Mouse (Mus musculus): ENCODE measurements around the gene Srebf1. TPM values are rescaled to one million over a fixed set of nuclear protein-coding genes. Genes with fewer than 3 reads are reported as not detected.

Srebf1 gene
- polyA plus RNA-seq, 1 experiment from 2014 or later, result 56.2 TPM

DNA sequence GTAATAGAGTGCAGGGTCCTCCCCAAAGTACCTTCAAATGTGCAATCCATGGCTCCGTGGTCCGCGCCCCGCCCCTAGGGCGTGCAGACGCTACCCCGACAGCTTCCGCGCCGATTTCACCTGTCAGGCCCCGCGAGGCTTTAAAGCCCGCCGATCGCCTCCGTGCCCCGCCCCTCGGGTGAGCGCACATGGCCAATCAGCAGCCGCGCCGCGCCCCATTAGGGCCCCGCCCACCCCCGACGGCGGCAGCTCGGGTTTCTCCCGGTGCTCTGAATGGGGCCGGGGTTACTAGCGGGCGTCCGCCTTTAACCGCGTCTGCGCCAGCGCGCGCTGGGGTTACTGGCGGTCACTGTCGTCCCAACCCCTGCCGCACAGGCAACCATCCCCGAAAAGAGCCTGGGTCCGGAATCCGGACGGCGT, 12.1 kb downstream of the Srebf1 start:
- Histone ChIP-seq H3K27ac (peak overlapping the region; percentile 91), H3K36me3 (peaks cover 26% of the 10 kb centered on the region), H3K4me3 (peak overlapping the region; percentile 51), H3K4me1 (peaks cover 81% of the 10 kb centered on the region), H3K9me3 (replicated peaks) (no peaks in the 10 kb centered on the region), H3K27me3 (ENCODE audit: low read depth, poor library complexity, severe bottlenecking) (no peaks in the 10 kb centered on the region)
- WGBS, result under 1% methylated on average over 46 of the region's 47 CpGs
- DNase-seq (ENCODE audit: low spot score), result peak; percentile 99

DNA sequence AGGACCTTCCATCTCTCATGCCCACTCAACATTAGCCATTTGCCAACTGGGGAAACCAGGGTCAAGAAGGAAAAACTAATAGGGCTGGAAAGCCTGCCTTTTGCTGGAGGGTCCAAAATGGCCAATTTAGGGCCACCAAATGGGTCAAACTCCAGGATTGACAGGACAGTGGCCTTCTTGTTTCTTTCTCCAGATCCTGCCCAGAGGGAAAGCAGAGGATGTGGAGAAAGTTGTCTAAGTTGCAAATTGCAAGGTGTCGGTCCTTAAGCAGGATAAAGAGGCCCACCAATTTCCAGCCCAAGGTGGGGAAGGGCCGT, 12.5 kb downstream of the Srebf1 start:
- H3K27ac ChIP-seq, result peak overlapping the region; percentile 91
- peak overlapping the region; percentile 51 for H3K4me3 ChIP-seq
- H3K4me1 ChIP-seq, result peaks cover 81% of the 10 kb centered on the region
- H3K27me3 ChIP-seq (ENCODE audit: low read depth, poor library complexity, severe bottlenecking), result no peaks in the 10 kb centered on the region
- H3K9me3 ChIP-seq (replicated peaks), result no peaks in the 10 kb centered on the region
- H3K36me3 ChIP-seq, result peaks cover 30% of the 10 kb centered on the region
- no peak for DNase-seq (ENCODE audit: low spot score)
- WGBS, result 7% methylated on average over 2 of the region's 2 CpGs

DNA sequence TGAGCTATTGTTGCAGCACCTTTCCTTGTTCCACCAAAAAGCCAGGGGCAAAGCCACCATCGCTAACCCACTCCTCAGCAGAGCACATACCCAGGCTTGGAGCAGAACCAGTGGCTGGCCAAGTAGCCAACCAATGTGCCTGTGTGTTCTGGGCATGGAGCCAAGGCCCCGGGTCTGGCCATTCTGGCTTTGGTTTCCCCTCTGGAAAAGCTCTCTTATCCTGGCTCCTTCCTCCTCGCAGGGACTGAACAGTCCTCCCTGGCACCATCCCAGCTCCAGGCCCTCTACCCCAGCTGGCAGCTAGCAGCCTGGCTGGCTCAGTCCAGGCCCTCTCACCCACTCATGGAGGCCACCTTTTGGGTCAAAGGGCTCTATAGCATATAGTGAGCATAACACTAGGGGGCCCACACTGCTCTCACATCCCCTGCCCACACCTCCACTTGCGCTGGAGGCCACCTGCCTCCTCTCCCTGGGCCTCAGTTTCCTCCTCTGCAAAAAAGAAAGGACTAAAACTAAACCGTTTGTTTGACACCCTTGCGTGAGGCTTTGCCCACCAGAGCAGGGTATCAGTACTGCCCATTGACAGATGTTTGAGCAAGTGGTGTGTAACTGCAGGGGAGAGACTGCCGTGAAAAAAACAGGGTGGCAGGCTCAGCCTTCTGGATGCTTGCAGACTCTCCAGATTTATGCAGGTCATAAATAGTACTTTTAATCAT, 13.0 kb downstream of the Srebf1 start:
- Histone ChIP-seq H3K27me3 (ENCODE audit: low read depth, poor library complexity, severe bottlenecking) (no peaks in the 10 kb centered on the region), H3K4me1 (peaks cover 81% of the 10 kb centered on the region), H3K9me3 (replicated peaks) (no peaks in the 10 kb centered on the region), H3K4me3 (peak overlapping the region; percentile 51), H3K36me3 (peaks cover 35% of the 10 kb centered on the region), H3K27ac (peak overlapping the region; percentile 91)
- 69% methylated on average over 7 of the region's 7 CpGs for WGBS
- DNase-seq (ENCODE audit: low spot score), result no peak

DNA sequence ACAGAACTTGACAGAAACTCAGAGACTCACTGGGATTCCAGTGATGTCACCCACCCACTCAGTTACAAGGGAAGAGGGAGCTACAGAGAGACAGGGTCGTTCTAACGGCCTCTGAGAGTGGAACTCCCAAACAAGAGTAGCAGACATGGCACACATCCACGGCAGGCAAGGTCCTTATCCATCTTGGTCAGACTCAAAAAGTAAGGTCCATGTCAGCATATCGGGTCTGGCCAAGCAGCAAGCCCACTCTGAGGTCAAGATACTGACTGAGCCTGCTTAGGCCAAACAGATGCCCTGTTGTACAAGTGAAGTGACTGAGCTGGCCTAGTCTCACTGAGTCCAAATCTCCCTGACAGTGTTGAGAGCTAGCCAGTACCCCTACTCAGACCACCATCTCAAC, 13.7 kb downstream of the Srebf1 start:
- DNase-seq (ENCODE audit: low spot score), result no peak
- Histone ChIP-seq H3K9me3 (replicated peaks) (no peaks in the 10 kb centered on the region), H3K27me3 (ENCODE audit: low read depth, poor library complexity, severe bottlenecking) (no peaks in the 10 kb centered on the region)

DNA sequence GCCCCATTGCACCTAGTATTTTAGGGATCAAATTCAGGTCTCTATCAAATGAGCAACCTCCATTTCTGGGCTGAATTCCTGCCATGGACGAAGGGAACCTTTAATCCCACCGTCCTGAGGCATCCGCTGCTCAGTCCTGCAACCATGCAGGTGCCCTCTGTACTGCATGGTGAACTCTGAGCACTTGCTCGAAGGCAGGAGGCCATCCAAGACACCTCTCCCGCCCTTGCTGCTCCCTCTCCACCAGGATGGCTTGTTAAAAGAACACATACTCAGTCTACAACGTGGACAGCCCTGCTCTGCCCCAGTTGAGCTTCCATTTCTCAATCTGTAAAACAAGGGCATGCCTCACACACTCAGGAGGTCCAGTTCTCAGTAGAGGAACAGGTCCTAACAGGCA, 14.2 kb downstream of the Srebf1 start:
- H3K4me1 ChIP-seq, result peaks cover 72% of the 10 kb centered on the region
- H3K9me3 ChIP-seq (replicated peaks), result no peaks in the 10 kb centered on the region
- H3K36me3 ChIP-seq, result peaks cover 47% of the 10 kb centered on the region
- peak overlapping the region; percentile 91 for H3K27ac ChIP-seq
- H3K4me3 ChIP-seq, result peak overlapping the region; percentile 51
- no peak for DNase-seq (ENCODE audit: low spot score)
- 73% methylated on average over 6 of the region's 6 CpGs for WGBS
- no peaks in the 10 kb centered on the region for H3K27me3 ChIP-seq (ENCODE audit: low read depth, poor library complexity, severe bottlenecking)

More for the DNA sequence above, 13.7 kb downstream of the Srebf1 start:
- WGBS, result 71% methylated on average over 4 of the region's 4 CpGs
- Histone ChIP-seq H3K4me1 (peaks cover 77% of the 10 kb centered on the region), H3K4me3 (peak overlapping the region; percentile 51), H3K36me3 (peaks cover 42% of the 10 kb centered on the region), H3K27ac (peak overlapping the region; percentile 91)

DNA sequence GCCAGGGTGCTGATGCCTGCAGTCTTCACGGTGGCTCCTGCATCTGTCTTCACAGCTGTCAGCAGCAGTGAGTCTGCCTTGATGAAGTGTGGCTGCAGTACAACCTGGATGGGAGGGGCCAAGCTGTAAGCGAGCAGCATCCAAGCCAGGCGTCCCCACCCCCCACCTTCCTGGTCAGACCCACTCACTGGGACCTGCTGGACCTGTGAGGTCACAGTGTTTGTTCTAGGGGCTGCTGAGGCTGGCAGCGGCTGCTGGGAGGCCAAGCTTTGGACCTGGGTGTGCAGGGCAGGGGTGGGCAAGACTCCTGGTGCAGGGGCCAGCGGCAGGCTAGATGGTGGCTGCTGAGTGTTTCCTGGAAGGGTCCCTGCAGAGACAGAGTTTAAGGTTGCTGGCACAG, 16.2 kb downstream of the Srebf1 start:
- no peaks in the 10 kb centered on the region for H3K9me3 ChIP-seq (replicated peaks)
- H3K27ac ChIP-seq, result peak overlapping the region; percentile 91; the same call in 1 of the 2 replicates
- no peak for DNase-seq (ENCODE audit: low spot score)
- peaks cover 67% of the 10 kb centered on the region for H3K36me3 ChIP-seq
- no peak overlapping the region for H3K4me3 ChIP-seq
- H3K4me1 ChIP-seq, result peaks cover 56% of the 10 kb centered on the region
- 69% methylated on average over 5 of the region's 5 CpGs for WGBS
- no peaks in the 10 kb centered on the region for H3K27me3 ChIP-seq (ENCODE audit: low read depth, poor library complexity, severe bottlenecking)

DNA sequence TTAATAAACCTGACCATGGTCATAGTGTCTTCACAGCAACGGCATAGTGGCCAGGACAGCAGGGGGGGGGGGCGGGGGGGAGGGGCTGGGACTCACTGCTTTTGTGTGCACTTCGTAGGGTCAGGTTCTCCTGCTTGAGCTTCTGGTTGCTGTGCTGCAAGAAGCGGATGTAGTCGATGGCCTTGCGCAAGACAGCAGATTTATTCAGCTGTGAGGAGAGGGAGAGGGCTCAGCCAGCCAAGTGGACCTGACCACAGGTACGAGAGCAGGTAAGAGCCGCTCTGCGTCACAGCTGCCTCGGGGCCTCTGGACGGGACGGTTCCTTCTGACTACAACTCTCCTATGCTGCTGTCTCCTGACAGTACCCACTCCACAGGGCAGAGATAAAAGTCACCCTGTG, 17.4 kb downstream of the Srebf1 start:
- 90% methylated on average over 12 of the region's 12 CpGs for WGBS
- H3K4me3 ChIP-seq, result no peak overlapping the region
- H3K9me3 ChIP-seq (replicated peaks), result no peaks in the 10 kb centered on the region
- DNase-seq (ENCODE audit: low spot score), result no peak
- H3K27me3 ChIP-seq (ENCODE audit: low read depth, poor library complexity, severe bottlenecking), result no peaks in the 10 kb centered on the region
- H3K27ac ChIP-seq, result no peak overlapping the region
- H3K4me1 ChIP-seq, result peaks cover 56% of the 10 kb centered on the region
- H3K36me3 ChIP-seq, result peaks cover 79% of the 10 kb centered on the region

DNA sequence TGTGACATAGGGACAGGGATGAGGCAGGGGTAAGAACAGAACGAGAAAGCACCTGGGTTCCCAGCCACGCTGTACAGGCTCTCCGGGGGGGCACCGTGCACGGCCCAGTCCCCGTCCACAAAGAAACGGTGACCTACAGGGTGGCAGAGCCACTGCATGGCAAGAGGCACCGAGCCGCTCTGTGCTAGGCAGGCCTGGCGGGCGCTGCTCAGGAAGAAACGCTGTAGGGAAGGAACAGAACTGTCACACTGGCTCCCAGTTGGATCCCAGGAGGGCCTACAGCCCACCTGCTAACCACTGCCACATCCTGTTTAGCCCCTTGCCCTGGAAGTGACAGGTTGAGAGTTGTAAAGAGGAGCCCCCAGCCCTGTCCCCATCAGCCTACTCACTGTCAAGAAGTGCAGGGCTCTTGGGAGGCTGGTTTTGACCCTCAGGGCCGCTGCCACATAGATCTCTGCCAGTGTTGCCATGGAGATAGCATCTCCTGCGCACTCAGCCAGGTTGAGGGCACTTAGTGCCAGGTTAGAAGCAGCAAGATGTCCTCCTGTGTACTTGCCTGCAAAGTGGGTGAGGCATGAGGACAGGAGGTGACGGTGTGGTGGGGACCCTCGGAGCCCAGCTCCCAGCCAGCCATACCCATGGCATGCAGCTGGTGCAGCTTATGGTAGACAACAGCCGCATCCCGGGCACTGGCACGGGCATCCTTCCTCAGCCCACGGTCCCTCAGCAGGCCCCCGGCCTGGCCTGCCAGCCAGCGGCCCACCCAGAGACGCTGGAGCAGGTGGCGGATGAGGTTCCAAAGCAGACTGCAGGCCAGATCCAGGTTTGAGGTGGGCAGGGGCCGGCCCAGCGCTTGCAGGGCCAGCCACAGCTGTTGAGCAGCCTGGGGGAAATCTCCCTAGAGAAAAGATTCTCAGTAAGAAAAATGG, 19.4 kb downstream of the Srebf1 start:
- peaks cover 41% of the 10 kb centered on the region for H3K4me1 ChIP-seq
- no peak overlapping the region for H3K4me3 ChIP-seq
- no peak for DNase-seq (ENCODE audit: low spot score)
- H3K36me3 ChIP-seq, result peaks cover 94% of the 10 kb centered on the region
- no peaks in the 10 kb centered on the region for H3K9me3 ChIP-seq (replicated peaks)
- 96% methylated on average over 26 of the region's 26 CpGs for WGBS
- no peak overlapping the region for H3K27ac ChIP-seq
- H3K27me3 ChIP-seq (ENCODE audit: low read depth, poor library complexity, severe bottlenecking), result no peaks in the 10 kb centered on the region

DNA sequence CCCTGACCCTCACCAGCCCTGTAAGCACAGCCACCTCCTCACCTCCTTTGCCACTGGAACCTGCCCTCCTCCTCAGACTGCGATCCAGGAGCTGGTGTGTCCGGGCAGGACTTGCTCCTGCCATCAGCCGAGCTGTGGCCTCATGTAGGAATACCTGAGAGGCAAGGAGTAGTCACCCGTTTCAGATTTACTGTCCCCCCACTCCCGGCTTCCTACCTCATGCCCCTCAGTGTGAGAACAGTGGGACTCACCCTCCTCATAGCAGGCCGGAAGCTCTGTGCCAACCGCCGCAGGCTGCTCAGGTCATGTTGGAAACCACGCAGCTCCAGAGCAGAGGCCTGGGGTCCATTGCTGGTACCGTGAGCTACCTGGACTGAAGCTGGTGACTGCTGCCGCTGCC, 22.0 kb downstream of the Srebf1 start:
- Histone ChIP-seq H3K4me1 (peaks cover 21% of the 10 kb centered on the region), H3K27ac (peak overlapping the region; percentile 10; the same call in 1 of the 2 replicates), H3K36me3 (peaks cover 98% of the 10 kb centered on the region), H3K27me3 (ENCODE audit: low read depth, poor library complexity, severe bottlenecking) (no peaks in the 10 kb centered on the region), H3K4me3 (no peak overlapping the region), H3K9me3 (replicated peaks) (no peaks in the 10 kb centered on the region)
- no peak for DNase-seq (ENCODE audit: low spot score)
- WGBS, result 91% methylated on average over 11 of the region's 11 CpGs

DNA sequence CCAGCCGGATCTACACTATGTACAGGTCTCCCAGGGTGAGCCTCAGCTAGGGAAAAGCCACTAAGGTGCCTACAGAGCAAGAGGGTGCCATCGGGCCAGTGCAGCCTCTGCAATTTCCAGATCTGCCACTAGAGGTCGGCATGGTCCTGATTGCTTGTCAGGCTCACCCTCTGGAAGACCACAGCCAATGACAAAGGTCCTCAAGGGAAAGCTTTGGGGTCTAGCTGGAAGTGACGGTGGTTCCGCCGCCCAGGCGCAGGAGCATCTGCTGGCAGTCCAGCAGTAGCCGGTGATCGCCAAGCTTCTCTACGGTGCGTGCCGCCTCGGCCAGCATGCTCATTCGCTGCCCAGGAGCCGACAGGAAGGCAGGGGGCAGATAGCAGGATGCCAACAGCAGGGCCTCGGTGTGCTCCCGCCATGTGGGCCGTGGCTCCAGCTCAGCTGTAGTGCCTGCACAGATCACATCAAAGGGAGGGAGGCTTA, 22.6 kb downstream of the Srebf1 start:
- no peak overlapping the region for H3K4me3 ChIP-seq
- peaks cover under 1% of the 10 kb centered on the region; the same call in 1 of the 2 replicates for H3K9me3 ChIP-seq (replicated peaks)
- WGBS, result 22% methylated on average over 18 of the region's 18 CpGs
- peak; percentile 93 for DNase-seq (ENCODE audit: low spot score)
- H3K4me1 ChIP-seq, result peaks cover 21% of the 10 kb centered on the region
- peaks cover 98% of the 10 kb centered on the region for H3K36me3 ChIP-seq
- H3K27ac ChIP-seq, result peak overlapping the region; percentile 70
- H3K27me3 ChIP-seq (ENCODE audit: low read depth, poor library complexity, severe bottlenecking), result no peaks in the 10 kb centered on the region

DNA sequence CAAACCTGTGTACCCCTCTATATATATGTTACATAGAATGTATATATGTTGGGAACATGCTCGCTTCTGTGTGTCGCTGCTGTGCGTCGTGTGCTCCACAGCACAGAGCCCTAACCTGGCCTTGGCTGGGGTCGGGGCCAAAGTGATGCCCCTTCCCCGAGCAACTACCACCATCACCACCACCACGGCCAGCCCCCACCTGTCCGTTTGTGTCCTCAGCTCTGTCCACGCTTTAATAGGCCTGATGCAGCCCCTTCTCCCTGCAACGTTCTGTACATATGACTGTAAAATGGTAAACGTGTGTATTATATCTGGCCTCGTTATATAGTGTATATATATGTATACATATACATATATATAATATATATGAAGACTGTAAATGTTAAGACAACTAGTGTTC, 23.7 kb downstream of the Srebf1 start:
- Histone ChIP-seq H3K27ac (no peak overlapping the region), H3K36me3 (peaks cover 98% of the 10 kb centered on the region), H3K27me3 (ENCODE audit: low read depth, poor library complexity, severe bottlenecking) (no peaks in the 10 kb centered on the region), H3K4me1 (peaks cover 21% of the 10 kb centered on the region), H3K9me3 (replicated peaks) (peaks cover 5% of the 10 kb centered on the region; the same call in 1 of the 2 replicates), H3K4me3 (no peak overlapping the region)
- WGBS, result 92% methylated on average over 12 of the region's 12 CpGs
- DNase-seq (ENCODE audit: low spot score), result no peak

DNA sequence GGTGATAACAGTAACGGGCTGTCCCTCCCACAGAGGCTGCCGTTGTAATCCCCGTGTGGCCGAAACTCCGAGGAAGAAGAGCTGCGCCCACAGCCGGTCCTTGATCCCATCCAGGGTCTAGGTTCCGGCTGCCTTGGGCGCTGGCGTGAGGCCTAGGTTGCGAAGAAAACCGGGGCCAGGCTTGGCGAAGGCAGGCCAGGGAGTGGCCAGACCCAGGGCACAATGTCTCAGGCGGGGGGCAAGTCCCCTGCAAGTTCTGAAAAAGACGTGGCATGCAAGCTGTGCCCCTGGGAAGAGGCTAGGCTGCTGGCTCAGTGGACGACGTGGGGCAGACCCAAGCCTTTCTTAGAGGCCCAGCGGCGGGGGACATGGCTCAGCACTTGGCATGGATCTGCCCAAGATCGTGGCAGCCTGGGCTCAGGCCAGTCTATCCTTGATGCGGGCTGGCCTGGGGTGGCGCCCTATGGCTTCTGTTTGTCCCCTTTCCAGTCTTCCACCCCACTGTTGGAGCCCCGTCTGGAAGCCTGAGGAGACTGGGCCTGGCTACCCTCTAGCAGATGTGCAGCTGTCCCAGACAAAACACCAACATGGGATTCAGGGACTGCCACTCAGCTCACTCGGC, 24.3 kb downstream of the Srebf1 start:
- Histone ChIP-seq H3K27me3 (ENCODE audit: low read depth, poor library complexity, severe bottlenecking) (no peaks in the 10 kb centered on the region), H3K36me3 (peaks cover 98% of the 10 kb centered on the region), H3K27ac (no peak overlapping the region), H3K4me1 (peaks cover 21% of the 10 kb centered on the region), H3K4me3 (no peak overlapping the region), H3K9me3 (replicated peaks) (peaks cover 5% of the 10 kb centered on the region; the same call in 1 of the 2 replicates)
- 90% methylated on average over 24 of the region's 24 CpGs for WGBS
- no peak for DNase-seq (ENCODE audit: low spot score)
